Mouse (Mus musculus) bone marrow macrophage, adult 2 months (primary cell): Measurements from ENCODE around the gene Fam71a. TPM values are rescaled to one million over a fixed set of nuclear protein-coding genes. Genes with fewer than 3 reads are reported as not detected.
"Not testable (repeated sequence)": the region's sequence is repeated elsewhere in the genome, so short reads cannot be mapped to it uniquely, and the experiment has no call there.

Experiments
- H3K27ac ChIP-seq: 2 replicates; pipeline ENCODE4 v1.5.1; 2012; ENCODE audit warnings: low read depth, low read length; ENCODE audit not compliant: insufficient read depth
- H3K4me1 ChIP-seq: 2 replicates; pipeline ENCODE4 v1.6.1; 2012; ENCODE audit warnings: low read length; ENCODE audit not compliant: control insufficient read depth, insufficient read depth
- H3K4me3 ChIP-seq: 2 replicates; pipeline ENCODE4 v1.5.1; 2012; ENCODE audit warnings: mild to moderate bottlenecking, low read length, moderate library complexity; ENCODE audit not compliant: insufficient read depth
- CTCF ChIP-seq: IDR thresholded peaks from 2 replicates; pipeline ENCODE4 v1.5.1; 2012; ENCODE audit warnings: low read depth, mild to moderate bottlenecking, low read length, moderate library complexity
- POLR2A ChIP-seq: IDR thresholded peaks from 2 replicates; pipeline ENCODE4 v1.6.1; 2012; ENCODE audit warnings: mild to moderate bottlenecking, low read depth, low read length, borderline replicate concordance
- polyA plus RNA-seq: library from polyadenylated mRNA; stranded (reverse); fragments of >200 nt; gene quantifications from 2 replicates; pipeline ENCODE4 v1.2.4, GENCODE M21; 2012; ENCODE audit not compliant: missing spikeins, insufficient read depth, insufficient read length

Gene Fam71a
- polyA plus RNA-seq, 1 experiment: not detected

DNA sequence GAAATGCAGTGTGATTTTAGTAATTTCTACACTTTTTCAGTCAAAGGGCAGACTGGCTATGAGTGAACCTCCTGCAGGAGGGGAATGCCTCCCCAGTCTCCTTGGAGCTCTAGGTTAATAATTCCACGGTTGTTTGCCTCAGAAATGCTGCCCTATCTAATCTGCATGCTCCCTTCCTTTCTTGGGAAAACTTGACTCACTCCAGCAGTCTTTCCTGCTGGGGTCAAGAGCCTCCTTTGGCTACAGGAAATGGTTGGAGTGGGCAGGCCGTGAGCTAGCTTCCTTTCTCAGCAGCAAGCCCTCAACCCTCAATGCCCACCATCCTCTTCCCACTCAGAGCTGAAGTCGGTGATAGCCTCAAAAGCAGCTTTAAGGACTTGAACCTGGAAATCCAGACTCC is 10.3 kb downstream of the Fam71a start:
- no peak overlapping the region for H3K4me3 ChIP-seq
- no peak overlapping the region for H3K27ac ChIP-seq
- no peak for TF ChIP-seq POLR2A
- no peak for TF ChIP-seq CTCF
- H3K4me1 ChIP-seq: peaks cover 11% of the 10 kb centered on the region

DNA sequence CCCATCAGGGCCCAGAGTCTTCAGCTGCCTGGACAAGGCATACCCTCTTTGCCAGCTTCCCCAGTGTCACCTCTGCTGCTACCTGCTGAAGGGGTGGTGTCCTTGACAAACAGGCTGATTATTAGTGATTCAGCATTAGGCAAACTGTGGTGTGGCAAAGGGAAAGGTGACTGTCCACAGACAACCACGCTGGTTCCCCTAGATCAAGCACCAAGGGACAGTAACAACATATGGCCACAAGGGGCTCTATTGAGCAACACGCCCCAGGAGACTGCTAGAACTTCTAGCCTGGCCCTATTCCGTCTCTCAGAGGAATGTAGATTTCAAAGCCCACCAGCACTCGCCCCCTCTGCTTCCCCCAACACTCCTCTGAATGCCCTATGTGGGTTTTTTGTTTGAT is 11.6 kb downstream of the Fam71a start:
- H3K27ac ChIP-seq: no peak overlapping the region
- H3K4me3 ChIP-seq: no peak overlapping the region
- TF ChIP-seq POLR2A: no peak
- TF ChIP-seq CTCF: peak; percentile 78
- H3K4me1 ChIP-seq: peaks cover 11% of the 10 kb centered on the region

DNA sequence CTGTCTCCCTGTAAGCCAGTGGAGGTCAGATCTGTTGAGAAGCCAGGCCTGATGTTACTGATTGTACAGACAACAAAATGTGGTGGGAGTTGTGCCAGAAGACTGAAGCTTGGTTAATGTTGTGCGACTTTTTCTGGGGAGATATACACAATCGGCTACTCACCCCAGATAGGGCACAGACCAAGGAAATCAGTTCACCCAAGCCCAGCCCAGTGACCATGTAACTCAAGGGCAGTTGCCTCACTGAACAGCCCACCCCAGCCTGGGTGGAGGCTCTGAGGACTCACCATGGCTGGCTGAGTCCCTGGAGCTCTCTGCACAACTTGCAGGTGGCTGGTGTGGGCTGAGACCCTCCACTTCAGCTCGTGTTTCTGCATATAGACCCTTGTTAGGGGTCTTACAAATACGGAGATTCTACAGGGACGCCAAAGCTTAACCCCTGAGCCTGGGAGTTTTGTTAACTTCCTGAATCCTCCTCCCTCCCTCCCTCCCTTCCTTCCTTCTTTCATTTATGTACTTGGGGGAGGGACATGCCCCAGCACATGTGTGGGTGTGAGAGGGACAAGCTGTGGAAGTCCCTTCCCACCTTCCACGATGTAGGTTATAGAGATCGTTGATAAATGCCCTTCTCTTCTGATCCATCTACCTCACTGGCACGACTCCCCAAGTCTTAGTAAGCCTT is 13.6 kb downstream of the Fam71a start:
- TF ChIP-seq POLR2A (no peak), CTCF (no peak)
- no peak overlapping the region for H3K27ac ChIP-seq
- no peak overlapping the region for H3K4me3 ChIP-seq
- H3K4me1 ChIP-seq: peaks cover 11% of the 10 kb centered on the region

GRCm38 (mm10) chr1:191149489-191149888 is 15.1 kb downstream of the Fam71a start:
- H3K4me1 ChIP-seq: peaks cover 11% of the 10 kb centered on the region
- H3K27ac ChIP-seq, H3K4me3 ChIP-seq: not testable (repeated sequence)

DNA sequence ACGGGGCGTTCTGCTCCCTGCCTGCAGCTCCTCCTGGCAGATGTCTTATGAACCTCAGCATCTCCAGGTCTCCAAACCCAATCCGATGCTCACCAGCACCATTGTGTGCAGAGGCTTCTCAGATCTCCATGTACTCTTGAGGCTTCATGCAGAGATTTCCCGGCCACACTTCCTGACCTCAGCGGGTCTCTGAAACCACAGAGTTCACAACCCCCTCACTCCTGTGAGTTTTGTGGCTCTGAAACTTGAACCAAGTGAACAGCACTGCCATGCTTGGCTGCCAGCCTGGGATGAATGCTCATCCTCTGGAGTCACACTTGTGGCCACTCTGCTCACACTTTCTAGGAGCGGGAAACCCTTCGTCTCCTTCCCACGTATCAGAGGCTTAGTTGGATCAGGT is 23.6 kb downstream of the Fam71a start:
- H3K4me1 ChIP-seq: peaks cover 6% of the 10 kb centered on the region
- no peak overlapping the region for H3K4me3 ChIP-seq
- H3K27ac ChIP-seq: no peak overlapping the region
- TF ChIP-seq CTCF: no peak
- TF ChIP-seq POLR2A: no peak

GRCm38 (mm10) chr1:191138874-191139495 is 25.6 kb downstream of the Fam71a start:
- no peak overlapping the region for H3K4me3 ChIP-seq
- H3K4me1 ChIP-seq: peaks cover 6% of the 10 kb centered on the region
- TF ChIP-seq CTCF (no peak), POLR2A (no peak)
- no peak overlapping the region for H3K27ac ChIP-seq

- Histone ChIP-seq H3K4me3 (no peak overlapping the region), H3K27ac (no peak overlapping the region), H3K4me1 (peaks cover 6% of the 10 kb centered on the region)
- TF ChIP-seq POLR2A (no peak), CTCF (no peak)
These were observed 26.2 kb downstream of the Fam71a start for GRCm38 (mm10) chr1:191138436-191138835.

DNA sequence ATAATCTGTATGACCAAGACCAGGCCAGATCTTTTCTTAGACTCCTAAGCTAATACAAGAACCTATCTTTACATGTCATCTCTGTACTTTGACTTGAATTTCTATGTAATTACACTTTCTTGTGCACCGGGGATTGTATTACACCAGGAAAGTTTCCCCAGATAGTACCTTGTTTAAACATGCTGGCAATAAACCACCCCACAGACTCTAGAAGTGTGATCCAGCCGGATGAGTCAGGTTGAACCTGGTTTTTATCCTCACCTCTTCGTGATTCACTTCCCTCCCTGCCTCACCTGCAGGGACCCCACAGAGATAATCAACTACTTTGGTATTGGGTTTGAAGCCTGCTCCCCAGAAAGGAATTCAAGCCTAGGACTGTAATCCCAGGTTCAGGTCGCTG is 29.2 kb downstream of the Fam71a start:
- TF ChIP-seq CTCF (no peak), POLR2A (no peak)
- H3K27ac ChIP-seq: no peak overlapping the region
- no peak overlapping the region for H3K4me3 ChIP-seq
- peaks cover 29% of the 10 kb centered on the region for H3K4me1 ChIP-seq

DNA sequence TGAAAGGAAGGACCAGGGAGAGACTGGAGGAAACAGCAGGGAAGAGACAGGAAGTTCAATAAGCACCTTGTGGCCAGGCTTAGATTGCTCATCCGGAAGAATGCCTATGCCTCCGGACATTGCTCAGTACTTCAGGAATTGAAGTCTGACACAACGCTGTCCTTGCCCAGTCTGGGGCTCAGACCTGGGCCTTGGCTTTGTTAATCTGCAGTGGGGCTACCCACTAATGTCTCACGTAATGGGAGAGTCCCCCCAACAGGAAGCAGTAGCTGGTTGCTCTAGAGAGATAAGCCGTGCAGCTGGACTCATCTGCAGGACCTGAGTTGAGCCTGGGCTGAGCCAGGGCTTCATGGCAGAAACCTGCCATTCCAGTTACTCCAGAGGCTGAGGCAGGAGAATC is 31.7 kb downstream of the Fam71a start:
- Histone ChIP-seq H3K27ac (no peak overlapping the region), H3K4me1 (peaks cover 23% of the 10 kb centered on the region), H3K4me3 (no peak overlapping the region)
- no peak for TF ChIP-seq CTCF
- no peak for TF ChIP-seq POLR2A

DNA sequence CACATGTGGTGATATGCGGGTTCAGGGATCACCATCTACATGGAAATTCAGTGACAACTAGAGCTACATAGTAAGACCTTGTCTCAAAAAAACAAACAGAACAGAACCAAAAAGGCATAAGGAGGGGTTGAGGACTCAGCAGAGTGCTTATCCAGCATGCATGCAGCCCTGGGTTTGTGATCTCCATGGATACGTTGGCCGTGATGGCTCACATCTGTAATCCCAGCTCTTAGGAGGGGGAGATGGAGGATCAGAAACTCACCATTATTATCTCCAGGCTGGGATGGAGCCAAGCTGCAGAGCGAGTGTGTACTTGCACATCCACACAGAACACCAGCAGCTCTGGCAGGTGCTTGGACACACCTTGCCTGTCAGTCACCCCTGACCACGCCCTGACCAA is 32.4 kb downstream of the Fam71a start:
- peaks cover 23% of the 10 kb centered on the region for H3K4me1 ChIP-seq
- no peak overlapping the region for H3K27ac ChIP-seq
- TF ChIP-seq POLR2A (no peak), CTCF (no peak)
- no peak overlapping the region for H3K4me3 ChIP-seq

GRCm38 (mm10) chr1:191131692-191132091 is 32.9 kb downstream of the Fam71a start:
- TF ChIP-seq CTCF (no peak), POLR2A (no peak)
- Histone ChIP-seq H3K4me3 (no peak overlapping the region), H3K4me1 (peaks cover 23% of the 10 kb centered on the region), H3K27ac (no peak overlapping the region)
